Mouse (Mus musculus): Measurements from ENCODE around the gene Shd.

GRCm38 (mm10) chr17:55956129-55956528 lies 14.1 kb upstream of the Shd start:
- peak; percentile 37; the same call in 1 of the 2 replicates for TF ChIP-seq POLR2A (IDR thresholded peaks at IDR 0.05; ENCODE audit: control insufficient read depth, low read depth, low read length)
- TF ChIP-seq CTCF (IDR thresholded peaks at IDR 0.05; ENCODE audit: control insufficient read depth, insufficient read depth, insufficient replicate concordance, low read depth, low read length) = no peak

Measured in testis, adult 2 months (tissue).